Mouse (Mus musculus) fat pad, adult 2 months (tissue): ENCODE measurements around the gene Hoxc11.

Experiments
- DNase-seq: peaks from one replicate; pipeline ENCODE4 v3.0.0-alpha.2; 2011; ENCODE audit warnings: low read depth, low spot score; ENCODE audit errors: extremely low read depth

Hoxc11 gene

DNA sequence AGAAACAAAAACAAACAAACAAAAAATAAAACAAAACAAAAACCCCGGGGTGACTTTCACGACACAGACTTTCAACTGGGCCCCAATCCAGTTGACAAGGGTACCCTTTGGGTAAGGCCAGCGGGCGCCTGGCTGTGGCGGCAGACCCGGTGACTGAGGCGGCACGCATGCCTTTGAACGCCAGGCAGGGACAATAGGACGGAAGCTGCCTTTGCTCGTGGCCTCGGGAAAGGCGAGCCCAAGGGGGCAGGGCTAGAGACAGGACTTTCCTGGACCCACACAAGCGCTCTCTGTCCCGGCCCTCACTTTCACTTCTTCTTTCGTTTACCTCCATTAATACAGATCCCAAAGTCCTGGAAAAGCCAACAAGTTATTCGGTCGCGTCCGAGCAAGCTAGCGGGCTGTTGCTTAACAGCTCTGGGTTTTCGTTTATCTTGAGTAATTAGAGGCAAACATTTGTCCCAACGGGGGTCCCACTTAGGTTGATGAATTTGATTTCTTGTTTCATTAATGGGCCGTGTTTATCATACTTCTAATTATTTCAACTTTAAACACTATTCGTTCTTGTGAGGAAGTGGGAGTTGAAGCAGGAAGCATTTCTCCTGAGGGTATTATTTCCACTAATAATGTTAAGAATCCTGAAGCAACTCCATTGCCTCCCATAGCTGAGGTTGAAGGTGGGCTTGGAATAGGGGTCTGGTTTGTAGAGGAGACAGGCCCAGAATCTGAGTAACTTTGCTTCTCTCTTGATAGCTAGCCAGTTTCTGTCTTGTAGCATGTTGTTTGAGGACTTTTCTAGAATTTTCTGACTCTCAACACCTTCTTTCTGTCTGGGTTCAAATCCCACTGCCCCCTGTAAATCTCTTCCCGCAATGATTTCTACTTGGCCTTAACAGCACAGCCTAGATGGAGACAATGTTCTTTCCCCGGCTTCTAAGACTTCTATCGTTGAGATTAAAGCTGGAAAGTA is 9.7 kb downstream of the Hoxc11 start:
- no peak for DNase-seq

GRCm38 (mm10) chr15:102965003-102965891 is 11.0 kb downstream of the Hoxc11 start:
- DNase-seq, result no peak

- DNase-seq, result no peak
Observed at GRCm38 (mm10) chr15:102965892-102966775, 11.9 kb downstream of the Hoxc11 start.

- DNase-seq, result no peak
Observed at GRCm38 (mm10) chr15:102966776-102967311, 12.6 kb downstream of the Hoxc11 start, which contains the start of gene Hoxc10. TSS of gene Hoxc10 (plus strand) at chr15:102966796.

DNA sequence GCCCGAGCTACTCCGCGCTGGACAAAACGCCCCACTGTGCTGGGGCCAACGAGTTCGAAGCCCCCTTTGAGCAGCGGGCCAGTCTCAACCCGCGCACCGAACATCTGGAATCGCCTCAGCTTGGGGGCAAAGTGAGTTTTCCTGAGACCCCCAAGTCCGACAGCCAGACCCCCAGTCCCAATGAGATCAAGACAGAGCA is 13.0 kb downstream of the Hoxc11 start, which contains the start of gene Hoxc5:
Gene Hoxc5, plus strand, starts transcription at position 132 of the 199 bp plus-strand sequence.
- DNase-seq, result no peak

GRCm38 (mm10) chr15:102967511-102968397 is 13.5 kb downstream of the Hoxc11 start:
- DNase-seq, result no peak

DNA sequence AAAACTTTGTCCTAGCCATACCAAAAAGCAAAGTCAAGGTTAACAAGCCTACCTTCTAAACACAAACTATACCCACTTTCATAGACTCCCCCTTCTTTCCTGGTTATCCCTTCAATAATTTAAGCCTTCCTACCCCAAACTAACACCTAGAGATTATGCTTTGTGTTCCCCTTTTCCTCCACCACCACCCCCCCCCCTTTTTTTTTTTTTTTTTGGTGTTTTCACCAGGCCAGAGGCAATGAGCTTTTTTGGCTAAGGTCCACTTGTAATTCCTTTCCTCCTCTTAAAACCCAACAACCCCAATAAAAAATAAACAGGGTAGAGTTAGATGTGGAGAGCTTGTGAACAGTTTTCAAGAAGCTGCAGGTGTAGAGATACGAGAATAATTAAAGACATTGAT is 15.1 kb downstream of the Hoxc11 start:
- DNase-seq, result no peak

GRCm38 (mm10) chr15:102970740-102971139 is 16.5 kb downstream of the Hoxc11 start:
- no peak for DNase-seq

- no peak for DNase-seq
Observed at GRCm38 (mm10) chr15:102972254-102972653, 18.0 kb downstream of the Hoxc11 start.

DNA sequence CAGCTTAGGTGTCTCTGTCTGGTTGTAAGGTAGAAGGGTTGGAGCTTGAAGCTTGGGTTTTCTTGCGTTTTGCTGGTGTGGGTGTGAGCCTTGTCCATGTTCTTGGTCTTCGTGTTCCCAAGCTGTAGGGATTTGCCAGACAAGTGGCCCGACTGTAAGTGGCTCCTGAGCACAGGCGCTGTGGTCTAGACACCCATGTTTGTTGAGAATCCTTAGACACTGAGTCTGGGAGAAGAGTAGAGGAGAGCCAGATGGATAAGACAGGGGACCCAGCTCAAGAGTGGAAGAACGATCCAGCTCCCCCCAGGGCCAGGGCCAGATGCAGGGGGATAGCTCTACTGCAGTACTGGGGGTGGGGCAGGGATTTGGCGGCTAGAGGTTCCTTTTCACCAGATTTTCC is 18.5 kb downstream of the Hoxc11 start:
- no peak for DNase-seq

GRCm38 (mm10) chr15:102975034-102975433 is 20.8 kb downstream of the Hoxc11 start:
- DNase-seq, result no peak

DNA sequence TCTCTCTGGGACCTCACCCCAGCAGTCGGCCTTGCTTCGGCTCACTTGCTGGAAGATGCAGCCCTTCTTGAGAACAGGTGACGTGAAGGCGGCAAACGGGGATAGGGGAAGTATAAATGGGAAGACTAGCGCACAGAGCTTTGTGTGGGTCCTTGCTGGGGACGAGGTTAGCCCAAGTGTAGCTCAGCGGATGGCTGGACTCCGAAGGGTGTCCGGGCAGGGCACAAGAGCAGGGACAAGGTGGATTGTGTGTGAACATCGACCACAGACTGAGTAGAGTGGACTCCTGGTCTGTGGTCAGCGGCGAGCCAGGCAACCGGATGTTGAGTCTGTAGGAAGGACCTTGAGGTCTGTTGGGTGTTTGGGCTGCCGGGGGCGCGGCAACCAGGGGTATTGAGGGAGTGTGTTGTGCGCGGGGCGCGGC is 21.5 kb downstream of the Hoxc11 start:
- DNase-seq, result no peak

GRCm38 (mm10) chr15:102976171-102976570 is 21.9 kb downstream of the Hoxc11 start, which contains the start of gene Hoxc9:
TSS of gene Hoxc9 (plus strand) at chr15:102976439.
- no peak for DNase-seq

GRCm38 (mm10) chr15:102976631-102977422 is 22.6 kb downstream of the Hoxc11 start:
- no peak for DNase-seq

- DNase-seq, result no peak
Observed at GRCm38 (mm10) chr15:102977423-102977974, 23.3 kb downstream of the Hoxc11 start.

- no peak for DNase-seq
Observed at GRCm38 (mm10) chr15:102978615-102979515, 24.6 kb downstream of the Hoxc11 start.

- DNase-seq, result no peak
Observed at GRCm38 (mm10) chr15:102979936-102980335, 25.7 kb downstream of the Hoxc11 start.
